Mouse (Mus musculus) c-Kit-positive CD71-positive TER-119-negative erythroid progenitor cells, embryonic 14.5 days (primary cell): ENCODE results near the gene Slc28a1.
"Not testable (repeated sequence)": the region's sequence is repeated elsewhere in the genome, so short reads cannot be mapped to it uniquely, and the experiment has no call there.

Source experiments
- DNase-seq: peaks from one replicate; pipeline ENCODE4 v3.0.0-alpha.2; 2013; ENCODE audit warnings: low read depth

The Slc28a1 gene

GRCm38 (mm10) chr7:81125215-81126175 is 10.9 kb downstream of the Slc28a1 start:
- DNase-seq: no peak

- no peak for DNase-seq
These were observed 17.3 kb downstream of the Slc28a1 start for GRCm38 (mm10) chr7:81131864-81132263.

- no peak for DNase-seq
These were observed 18.3 kb downstream of the Slc28a1 start for GRCm38 (mm10) chr7:81132851-81133279.

GRCm38 (mm10) chr7:81133416-81133815 is 18.8 kb downstream of the Slc28a1 start:
- DNase-seq: no peak

- no peak for DNase-seq
These were observed 19.3 kb downstream of the Slc28a1 start for GRCm38 (mm10) chr7:81133941-81134340.

- DNase-seq: no peak
These were observed 20.0 kb downstream of the Slc28a1 start for GRCm38 (mm10) chr7:81134614-81135067.

- no peak for DNase-seq
These were observed 22.7 kb downstream of the Slc28a1 start for GRCm38 (mm10) chr7:81137292-81137691.

- DNase-seq: no peak
These were observed 24.5 kb downstream of the Slc28a1 start for GRCm38 (mm10) chr7:81139100-81139499.

- DNase-seq: no peak
These were observed 25.2 kb downstream of the Slc28a1 start for GRCm38 (mm10) chr7:81139671-81140404.

- no peak for DNase-seq
These were observed 26.9 kb downstream of the Slc28a1 start for GRCm38 (mm10) chr7:81141541-81141940.

GRCm38 (mm10) chr7:81143056-81143455 is 28.5 kb downstream of the Slc28a1 start:
- DNase-seq: not testable (repeated sequence)

- peak; percentile 63 for DNase-seq
These were observed 35.2 kb downstream of the Slc28a1 start for GRCm38 (mm10) chr7:81149759-81150158.

GRCm38 (mm10) chr7:81151216-81151615 is 36.6 kb downstream of the Slc28a1 start:
- DNase-seq: no peak

GRCm38 (mm10) chr7:81152306-81152705 is 37.7 kb downstream of the Slc28a1 start:
- DNase-seq: no peak

- DNase-seq: no peak
These were observed 38.2 kb downstream of the Slc28a1 start for GRCm38 (mm10) chr7:81152826-81153225.

- no peak for DNase-seq
These were observed 38.7 kb downstream of the Slc28a1 start for GRCm38 (mm10) chr7:81153327-81153726.

GRCm38 (mm10) chr7:81154244-81154643 is 39.6 kb downstream of the Slc28a1 start:
- not testable (repeated sequence) for DNase-seq

GRCm38 (mm10) chr7:81154960-81155359 is 40.4 kb downstream of the Slc28a1 start:
- DNase-seq: peak; percentile 61

GRCm38 (mm10) chr7:81158933-81159332 is 44.3 kb downstream of the Slc28a1 start:
- DNase-seq: no peak

GRCm38 (mm10) chr7:81161666-81162065 is 47.1 kb downstream of the Slc28a1 start:
- peak; percentile 57 for DNase-seq

GRCm38 (mm10) chr7:81162345-81162744 is 47.7 kb downstream of the Slc28a1 start:
- DNase-seq: peak; percentile 55

GRCm38 (mm10) chr7:81164411-81164810 is 49.8 kb downstream of the Slc28a1 start:
- no peak for DNase-seq

GRCm38 (mm10) chr7:81167124-81167523 is 52.5 kb downstream of the Slc28a1 start:
- DNase-seq: peak; percentile 32
